Comparison of ENCODE assay signal across 19 mouse cellular contexts in the genomic region with DNA sequence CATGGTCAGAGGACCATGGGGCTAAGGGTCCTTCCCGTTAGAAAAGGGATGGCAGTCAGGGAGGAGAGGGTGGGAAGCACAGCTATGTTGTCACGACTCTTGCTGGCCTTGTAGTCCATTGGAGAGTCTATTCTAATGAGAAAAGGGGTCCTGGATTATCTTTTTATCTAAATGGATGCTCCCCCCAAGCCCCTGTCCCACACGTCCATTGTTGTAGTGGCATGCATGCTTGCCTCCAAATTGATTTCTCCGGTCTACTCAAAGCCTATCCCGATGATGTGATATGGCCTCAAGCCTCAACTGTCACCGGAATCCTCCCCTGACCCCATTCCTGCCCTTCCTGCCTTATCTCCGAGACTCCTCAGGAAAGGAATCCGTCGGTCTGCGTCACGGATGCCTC.
DNase-seq lines count a peak whose midpoint lies in the region; ATAC-seq and TF ChIP-seq lines count a peak whose summit lies in the region.
"Had no signal": no experiment of that assay in that cellular context is flagged by ENCODE, and none has a peak within 500 bp of the region (broad histone marks: within the 10 kb centered on the region; RNA-seq: fewer than 3 reads in every experiment).

No protein-coding gene starts in this region.

- peaks cover 22% of the 10 kb centered on the region for H3K36me3 ChIP-seq in heart, embryonic 12.5 days
- peaks cover 36% of the 10 kb centered on the region for H3K36me3 ChIP-seq in kidney, embryonic 15.5 days
- no peaks in the 10 kb centered on the region for H3K36me3 ChIP-seq in lung, postnatal 0 days (ENCODE audit: insufficient read depth, low read length)

- no peak overlapping the region for H3K4me2 ChIP-seq in heart, embryonic 12.5 days
- no peak overlapping the region for H3K4me2 ChIP-seq in kidney, embryonic 15.5 days
- no peak overlapping the region for H3K4me2 ChIP-seq in lung, postnatal 0 days (replicated peaks; ENCODE audit: low read depth, low read length)
- H3K4me2 ChIP-seq: forebrain, embryonic 13.5 days; hindbrain, embryonic 13.5 days; limb, embryonic 15.5 days; neural tube, embryonic 13.5 days had no signal

- DNase-seq in heart, adult 11 months: peak; percentile 92
- no peak for DNase-seq in kidney, postnatal 4 days
- DNase-seq in lung, postnatal 0 days (ENCODE audit: low spot score): no peak
- DNase-seq in lung, postnatal 10 days: no peak
- no peak for DNase-seq in right cerebral cortex, adult 18-20 months
- DNase-seq: adrenal gland, adult 8-10 months; cerebellum, adult 11 months; cerebellum, postnatal 14 days; embryo, embryonic 11 days; kidney, adult 18-20 months; right cerebral cortex, postnatal 14 days; thymus, postnatal 25 days had no signal

- ATAC-seq in heart, embryonic 12.5 days (ENCODE audit: insufficient number of reproducible peaks, low FRiP score): no peak
- ATAC-seq in kidney, embryonic 15.5 days (replicated peaks; ENCODE audit: low FRiP score): no peak
- no peak for ATAC-seq in lung, postnatal 0 days
- ATAC-seq: forebrain, embryonic 13.5 days had no signal

- no peaks in the 10 kb centered on the region for H3K27me3 ChIP-seq in heart, embryonic 12.5 days (replicated peaks)
- no peaks in the 10 kb centered on the region for H3K27me3 ChIP-seq in kidney, embryonic 15.5 days
- no peaks in the 10 kb centered on the region for H3K27me3 ChIP-seq in lung, postnatal 0 days (replicated peaks; ENCODE audit: insufficient read depth, low read length)
- H3K27me3 ChIP-seq: forebrain, embryonic 13.5 days; hindbrain, embryonic 13.5 days; limb, embryonic 15.5 days; neural tube, embryonic 13.5 days had no signal

- H3K9me3 ChIP-seq in heart, embryonic 12.5 days (replicated peaks): no peaks in the 10 kb centered on the region
- H3K9me3 ChIP-seq in kidney, embryonic 15.5 days (replicated peaks): no peaks in the 10 kb centered on the region
- H3K9me3 ChIP-seq in lung, postnatal 0 days (ENCODE audit: low read length): no peaks in the 10 kb centered on the region
- H3K9me3 ChIP-seq: forebrain, embryonic 13.5 days; hindbrain, embryonic 13.5 days; limb, embryonic 15.5 days; midbrain, embryonic 10.5 days; neural tube, embryonic 13.5 days had no signal

- no peak overlapping the region for H3K4me3 ChIP-seq in heart, embryonic 12.5 days
- H3K4me3 ChIP-seq in kidney, embryonic 15.5 days (replicated peaks): no peak overlapping the region
- H3K4me3 ChIP-seq in lung, postnatal 0 days (ENCODE audit: low read depth, low read length): no peak overlapping the region
- H3K4me3 ChIP-seq: forebrain, embryonic 13.5 days; hindbrain, embryonic 13.5 days; limb, embryonic 15.5 days; midbrain, embryonic 10.5 days; neural tube, embryonic 13.5 days had no signal

- 42% methylated on average over 11 of the region's 11 CpGs for WGBS in heart, embryonic 12.5 days
- 71% methylated on average over 11 of the region's 11 CpGs for WGBS in kidney, embryonic 15.5 days
- 58% methylated on average over 11 of the region's 11 CpGs for WGBS in lung, postnatal 0 days

- TF ChIP-seq CTCF in lung, postnatal 0 days (IDR thresholded peaks at IDR 0.05): no peak

- TF ChIP-seq EP300 in lung, postnatal 0 days (IDR thresholded peaks at IDR 0.05): no peak

- no peak overlapping the region for H3K9ac ChIP-seq in heart, embryonic 12.5 days
- H3K9ac ChIP-seq in kidney, embryonic 15.5 days: no peak overlapping the region
- H3K9ac ChIP-seq in lung, postnatal 0 days (replicated peaks; ENCODE audit: low read depth): no peak overlapping the region
- H3K9ac ChIP-seq: forebrain, embryonic 13.5 days; hindbrain, embryonic 13.5 days; limb, embryonic 15.5 days; neural tube, embryonic 13.5 days had no signal

- H3K4me1 ChIP-seq in heart, embryonic 12.5 days (replicated peaks): peaks cover 34% of the 10 kb centered on the region
- H3K4me1 ChIP-seq in kidney, embryonic 15.5 days: peaks cover 13% of the 10 kb centered on the region
- peaks cover 19% of the 10 kb centered on the region for H3K4me1 ChIP-seq in lung, postnatal 0 days (ENCODE audit: insufficient read depth, low read depth, low read length)
- H3K4me1 ChIP-seq: forebrain, embryonic 13.5 days; hindbrain, embryonic 13.5 days; neural tube, embryonic 13.5 days had no signal

- H3K27ac ChIP-seq in heart, embryonic 12.5 days (ENCODE audit: poor library complexity, severe bottlenecking): no peak overlapping the region
- peak overlapping the region; percentile 24 for H3K27ac ChIP-seq in kidney, embryonic 15.5 days
- peak overlapping the region; percentile 68 for H3K27ac ChIP-seq in lung, postnatal 0 days (ENCODE audit: low read length)
- H3K27ac ChIP-seq: forebrain, embryonic 13.5 days; hindbrain, embryonic 13.5 days; limb, embryonic 15.5 days; midbrain, embryonic 10.5 days; neural tube, embryonic 13.5 days had no signal
